Mouse (Mus musculus) liver, embryonic 12.5 days (tissue): ENCODE data around the gene Fam131b. TPM values are rescaled to one million over a fixed set of nuclear protein-coding genes. Genes with fewer than 3 reads are reported as not detected.

ENCODE experiments used
- ATAC-seq: fragments of 200-750 bp; cut with Nextera tagmentation; 2 replicates; pipeline ENCODE4 v1.8.0; 2017; ENCODE audit warnings: moderate number of reproducible peaks, mild to moderate bottlenecking, moderate library complexity
- H3K27ac ChIP-seq: fragments of 300-500 bp; sonication (generic); 2 replicates; pipeline ENCODE4 v1.5.1; 2016; ENCODE audit warnings: mild to moderate bottlenecking
- H3K27me3 ChIP-seq: fragments of 300-500 bp; sonication (generic); replicated peaks from 2 replicates; pipeline ENCODE4 v1.6.1; 2016; ENCODE audit warnings: mild to moderate bottlenecking, moderate library complexity
- H3K36me3 ChIP-seq: fragments of 300-500 bp; sonication (generic); 2 replicates; pipeline ENCODE4 v1.6.1; 2016; ENCODE audit warnings: mild to moderate bottlenecking, moderate library complexity
- H3K4me1 ChIP-seq: fragments of 300-500 bp; sonication (generic); 2 replicates; pipeline ENCODE4 v1.6.1; 2016
- H3K4me2 ChIP-seq: fragments of 300-500 bp; sonication (generic); 2 replicates; pipeline ENCODE4 v1.6.1; 2016; ENCODE audit warnings: mild to moderate bottlenecking, moderate library complexity
- H3K4me3 ChIP-seq: fragments of 300-500 bp; sonication (generic); 2 replicates; pipeline ENCODE4 v1.5.1; 2016; ENCODE audit warnings: mild to moderate bottlenecking, moderate library complexity
- H3K9ac ChIP-seq: fragments of 300-500 bp; sonication (generic); 2 replicates; pipeline ENCODE4 v1.6.1; 2016; ENCODE audit warnings: mild to moderate bottlenecking, moderate library complexity
- H3K9me3 ChIP-seq: fragments of 300-500 bp; sonication (generic); replicated peaks from 2 replicates; pipeline ENCODE4 v1.6.1; 2016; ENCODE audit warnings: mild to moderate bottlenecking, moderate library complexity
- WGBS: fragments of 180-500 bp; shearing (Covaris S2); methylation state at CpG from one replicate; pipeline ENCODE4 v1.1.7; 2016; ENCODE audit not compliant: insufficient replicate concordance; 5-methylcytosine and 5-hydroxymethylcytosine counted together
- polyA plus RNA-seq: library from polyadenylated mRNA; unstranded; fragments of >200 nt; fragmentation: Nextera tagmentation; extraction: Ambion mirVana; gene quantifications from 2 replicates; pipeline ENCODE4 v1.2.1, GENCODE M21; 2016

Fam131b gene
- polyA plus RNA-seq, 1 experiment from 2014 or later, result not detected

- Histone ChIP-seq H3K27ac (no peak overlapping the region), H3K4me1 (peaks cover 3% of the 10 kb centered on the region; the same call in 1 of the 2 replicates), H3K9me3 (no peaks in the 10 kb centered on the region), H3K4me2 (no peak overlapping the region), H3K9ac (no peak overlapping the region), H3K4me3 (no peak overlapping the region), H3K27me3 (no peaks in the 10 kb centered on the region), H3K36me3 (no peaks in the 10 kb centered on the region)
- 76% methylated on average over 9 of the region's 9 CpGs for WGBS
- ATAC-seq, result no peak
Observed at GRCm38 (mm10) chr6:42343361-42344120, 19.1 kb upstream of the Fam131b start.

- Histone ChIP-seq H3K27me3 (no peaks in the 10 kb centered on the region), H3K4me1 (no peaks in the 10 kb centered on the region), H3K4me2 (no peak overlapping the region), H3K4me3 (no peak overlapping the region), H3K9ac (no peak overlapping the region), H3K27ac (no peak overlapping the region), H3K36me3 (no peaks in the 10 kb centered on the region), H3K9me3 (no peaks in the 10 kb centered on the region)
- ATAC-seq, result no peak; the same call in 1 of the 2 replicates
- WGBS, result 33% methylated on average over 1 of the region's 1 CpGs
Observed at GRCm38 (mm10) chr6:42342171-42342570, 17.7 kb upstream of the Fam131b start.

- no peaks in the 10 kb centered on the region for H3K4me1 ChIP-seq
- no peaks in the 10 kb centered on the region for H3K36me3 ChIP-seq
- H3K4me2 ChIP-seq, result no peak overlapping the region
- WGBS, result 48% methylated on average over 5 of the region's 5 CpGs
- no peaks in the 10 kb centered on the region for H3K27me3 ChIP-seq
- H3K9ac ChIP-seq, result no peak overlapping the region
- H3K9me3 ChIP-seq, result no peaks in the 10 kb centered on the region
- H3K27ac ChIP-seq, result no peak overlapping the region
- ATAC-seq, result no peak
- H3K4me3 ChIP-seq, result no peak overlapping the region
Observed at GRCm38 (mm10) chr6:42339981-42340380, 15.5 kb upstream of the Fam131b start.

- no peak overlapping the region for H3K9ac ChIP-seq
- ATAC-seq, result no peak
- 58% methylated on average over 2 of the region's 2 CpGs for WGBS
- H3K27ac ChIP-seq, result no peak overlapping the region
- no peaks in the 10 kb centered on the region for H3K36me3 ChIP-seq
- no peak overlapping the region for H3K4me2 ChIP-seq
- H3K27me3 ChIP-seq, result no peaks in the 10 kb centered on the region; the same call in 1 of the 2 replicates
- no peaks in the 10 kb centered on the region for H3K4me1 ChIP-seq
- H3K9me3 ChIP-seq, result no peaks in the 10 kb centered on the region
- H3K4me3 ChIP-seq, result no peak overlapping the region
Observed at GRCm38 (mm10) chr6:42339189-42339588, 14.7 kb upstream of the Fam131b start.

GRCm38 (mm10) chr6:42330946-42331345 is 6.5 kb upstream of the Fam131b start:
- H3K9me3 ChIP-seq, result no peaks in the 10 kb centered on the region
- H3K27ac ChIP-seq, result no peak overlapping the region
- peaks cover 10% of the 10 kb centered on the region for H3K4me1 ChIP-seq
- no peak overlapping the region for H3K4me3 ChIP-seq
- no peak for ATAC-seq
- no peak overlapping the region for H3K4me2 ChIP-seq
- peaks cover 1% of the 10 kb centered on the region; the same call in 1 of the 2 replicates for H3K27me3 ChIP-seq
- no peak overlapping the region for H3K9ac ChIP-seq
- 82% methylated on average over 3 of the region's 3 CpGs for WGBS
- no peaks in the 10 kb centered on the region for H3K36me3 ChIP-seq

GRCm38 (mm10) chr6:42330216-42330615 is 5.8 kb upstream of the Fam131b start:
- no peak overlapping the region for H3K4me2 ChIP-seq
- H3K9ac ChIP-seq, result no peak overlapping the region
- WGBS, result 68% methylated on average over 3 of the region's 3 CpGs
- H3K9me3 ChIP-seq, result no peaks in the 10 kb centered on the region
- H3K27me3 ChIP-seq, result peaks cover 8% of the 10 kb centered on the region
- H3K4me3 ChIP-seq, result no peak overlapping the region
- no peak overlapping the region for H3K27ac ChIP-seq
- ATAC-seq, result no peak
- no peaks in the 10 kb centered on the region for H3K36me3 ChIP-seq
- peaks cover 10% of the 10 kb centered on the region for H3K4me1 ChIP-seq

- WGBS, result 32% methylated on average over 3 of the region's 3 CpGs
- H3K9me3 ChIP-seq, result no peaks in the 10 kb centered on the region
- H3K4me3 ChIP-seq, result no peak overlapping the region
- no peak overlapping the region for H3K9ac ChIP-seq
- H3K27me3 ChIP-seq, result peaks cover 23% of the 10 kb centered on the region
- no peak overlapping the region for H3K4me2 ChIP-seq
- H3K36me3 ChIP-seq, result no peaks in the 10 kb centered on the region
- peaks cover 24% of the 10 kb centered on the region for H3K4me1 ChIP-seq
- no peak overlapping the region for H3K27ac ChIP-seq
- ATAC-seq, result peak; percentile 63
Observed at GRCm38 (mm10) chr6:42328757-42329156, 4.3 kb upstream of the Fam131b start.

- Histone ChIP-seq H3K27ac (no peak overlapping the region), H3K36me3 (no peaks in the 10 kb centered on the region), H3K9me3 (no peaks in the 10 kb centered on the region), H3K4me2 (no peak overlapping the region), H3K4me1 (peaks cover 27% of the 10 kb centered on the region), H3K27me3 (peaks cover 45% of the 10 kb centered on the region), H3K4me3 (no peak overlapping the region), H3K9ac (no peak overlapping the region)
- ATAC-seq, result no peak
- WGBS, result 39% methylated on average over 3 of the region's 3 CpGs
Observed at GRCm38 (mm10) chr6:42326509-42326908, 2.1 kb upstream of the Fam131b start.

- WGBS, result 4% methylated on average over 7 of the region's 7 CpGs
- H3K4me2 ChIP-seq, result peak overlapping the region; percentile 78
- H3K27ac ChIP-seq, result no peak overlapping the region
- no peak overlapping the region for H3K9ac ChIP-seq
- no peak for ATAC-seq
- peaks cover 27% of the 10 kb centered on the region for H3K4me1 ChIP-seq
- H3K4me3 ChIP-seq, result peak overlapping the region; percentile 56
- H3K9me3 ChIP-seq, result no peaks in the 10 kb centered on the region
- H3K27me3 ChIP-seq, result peaks cover 56% of the 10 kb centered on the region
- no peaks in the 10 kb centered on the region for H3K36me3 ChIP-seq
Observed at GRCm38 (mm10) chr6:42325268-42325609, 796 bp upstream of the Fam131b start.

GRCm38 (mm10) chr6:42324067-42324481 is 369 bp downstream of the Fam131b start:
- peak overlapping the region; percentile 78 for H3K4me2 ChIP-seq
- ATAC-seq, result 0 out of 2 replicates have a peak, but pooled peaks have one; percentile 29
- no peak overlapping the region for H3K27ac ChIP-seq
- H3K27me3 ChIP-seq, result peaks cover 65% of the 10 kb centered on the region
- H3K36me3 ChIP-seq, result no peaks in the 10 kb centered on the region
- no peak overlapping the region for H3K9ac ChIP-seq
- peak overlapping the region; percentile 56 for H3K4me3 ChIP-seq
- H3K9me3 ChIP-seq, result no peaks in the 10 kb centered on the region
- under 1% methylated on average over 17 of the region's 32 CpGs for WGBS
- peaks cover 27% of the 10 kb centered on the region for H3K4me1 ChIP-seq

- WGBS, result 4% methylated on average over 28 of the region's 28 CpGs
- Histone ChIP-seq H3K36me3 (no peaks in the 10 kb centered on the region), H3K27me3 (peaks cover 65% of the 10 kb centered on the region), H3K4me2 (peak overlapping the region; percentile 78), H3K27ac (no peak overlapping the region), H3K4me3 (peak overlapping the region; percentile 56), H3K9ac (no peak overlapping the region), H3K9me3 (no peaks in the 10 kb centered on the region), H3K4me1 (peaks cover 23% of the 10 kb centered on the region)
- no peak for ATAC-seq
Observed at GRCm38 (mm10) chr6:42323371-42324066, 924 bp downstream of the Fam131b start.

- Histone ChIP-seq H3K27ac (no peak overlapping the region), H3K9ac (no peak overlapping the region), H3K27me3 (peaks cover 50% of the 10 kb centered on the region), H3K4me3 (no peak overlapping the region), H3K36me3 (no peaks in the 10 kb centered on the region), H3K4me1 (no peaks in the 10 kb centered on the region), H3K4me2 (no peak overlapping the region), H3K9me3 (no peaks in the 10 kb centered on the region)
- no peak for ATAC-seq
- WGBS, result 60% methylated on average over 4 of the region's 4 CpGs
Observed at GRCm38 (mm10) chr6:42318293-42318692, 6.2 kb downstream of the Fam131b start.
